Mouse (Mus musculus): Measurements from ENCODE around the gene Sec24d. TPM values are rescaled to one million over a fixed set of nuclear protein-coding genes. Genes with fewer than 3 reads are reported as not detected.

Sec24d gene
- polyA plus RNA-seq (2021; fragmentation: Nextera tagmentation) = 2.5 and 4.6 TPM in 2 replicates
- long read RNA-seq, experiment 1, transcript Sec24d-201 (23 exons, 3,903 nt) = major isoform, 11 of 17 reads
- long read RNA-seq, experiment 1, partial matches to known transcripts = 4 of 17 reads
- long read RNA-seq, experiment 1, other reads (novel, unspliced or antisense) = 2 of 17 reads
- long read RNA-seq, experiment 2, partial matches to known transcripts = 1 of 2 reads
- long read RNA-seq, experiment 2, other reads (novel, unspliced or antisense) = 0 of 2 reads

GRCm38 (mm10) chr3:123266753-123267651 is at the start of gene Sec24d:
TSS of gene Sec24d (plus strand) at chr3:123267455.

DNA sequence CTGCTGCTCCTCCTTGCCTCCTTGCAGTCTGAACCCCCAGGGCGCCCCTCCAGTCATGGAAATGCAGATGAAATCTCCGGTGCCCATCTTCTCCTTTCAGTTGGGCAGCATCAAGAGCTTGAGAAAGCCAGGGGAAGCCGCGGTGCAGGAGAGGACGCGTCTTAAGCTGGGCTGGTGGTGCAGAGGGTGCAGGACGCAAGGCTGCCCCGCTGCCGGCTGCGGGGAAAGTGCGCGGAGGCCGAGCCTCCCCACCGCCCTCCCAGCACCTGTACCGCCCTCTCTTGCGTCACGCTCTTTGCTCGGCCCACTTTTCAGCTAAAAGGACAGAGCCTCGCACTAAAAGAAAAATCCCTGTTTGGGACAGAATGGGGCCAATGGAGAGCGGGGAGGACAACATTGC is 31.3 kb upstream of the Sec24d start, which contains the start of gene Synpo2:
Synpo2 (minus strand) TSS at position 229 of the 400 bp plus-strand sequence.

GRCm38 (mm10) chr3:123385486-123386156 is 118.4 kb downstream of the Sec24d start, which contains the start of gene Mettl14:
TSS of gene Mettl14 (minus strand) at chr3:123386108.

Other genes starting within 250 kb of the Sec24d start
- 0.28 and 0.36 TPM in 2 replicates for gene Myoz2, start 232.4 kb upstream of the Sec24d start, polyA plus RNA-seq (2021; fragmentation: Nextera tagmentation)
- 0.96 and 1.3 TPM in 2 replicates for gene Synpo2, start 31.3 kb upstream of the Sec24d start, polyA plus RNA-seq (2021; fragmentation: Nextera tagmentation)
- gene Mettl14, start 118.7 kb downstream of the Sec24d start, polyA plus RNA-seq (2021; fragmentation: Nextera tagmentation) = 8.0 and 11.4 TPM in 2 replicates
- gene Prss12, start 179.5 kb downstream of the Sec24d start, polyA plus RNA-seq (2021; fragmentation: Nextera tagmentation) = 11.9 and 17.7 TPM in 2 replicates